Mouse (Mus musculus): ENCODE results near the gene Myod1. TPM values are rescaled to one million over a fixed set of nuclear protein-coding genes. Genes with fewer than 3 reads are reported as not detected.
A peak's percentile ranks its signal among the peaks of the same experiment; 100 is the strongest.

Myod1 gene
- polyA plus RNA-seq, 1 experiment from 2014 or later: 0.33 TPM

DNA sequence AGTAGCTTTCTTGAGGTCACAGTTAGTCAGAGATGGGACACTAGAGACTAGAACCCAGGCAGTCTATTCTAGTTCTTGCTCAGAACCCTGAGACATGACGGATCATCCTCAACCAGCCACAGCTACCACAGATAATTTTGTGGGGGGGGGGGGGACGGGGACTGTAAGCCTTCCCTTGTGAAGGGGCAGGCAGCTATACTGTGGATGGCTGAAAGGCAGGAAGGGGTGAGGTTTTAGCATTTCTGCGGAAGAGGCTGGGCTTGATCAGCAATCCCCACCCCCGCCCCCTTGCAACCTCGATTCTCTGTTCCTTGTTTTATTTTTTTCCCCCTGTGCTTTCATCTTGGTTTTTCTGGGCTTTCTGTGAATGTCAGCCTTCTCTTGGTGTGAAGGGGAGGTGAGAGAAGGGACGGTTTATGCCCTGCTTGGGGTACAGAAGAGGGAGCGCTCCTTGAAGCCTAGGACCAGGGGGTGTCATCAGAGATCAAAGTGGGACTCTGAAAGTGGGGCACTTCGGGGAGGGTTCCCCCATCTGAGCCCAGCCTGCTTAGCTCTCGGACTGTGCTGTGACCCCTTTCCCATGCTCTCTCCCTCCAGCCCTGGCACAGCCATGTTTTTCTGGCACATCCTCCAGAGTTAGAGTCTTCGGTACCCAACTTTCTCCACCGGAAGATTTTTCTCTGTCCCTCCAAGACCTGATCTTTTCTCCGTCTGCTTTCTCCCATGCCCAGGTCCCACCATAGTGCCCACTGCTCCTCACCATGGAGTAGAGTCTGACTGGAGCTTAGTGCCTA lies 17.6 kb downstream of the Myod1 start:
- H3K36me3 ChIP-seq (replicated peaks): no peaks in the 10 kb centered on the region
- H3K27me3 ChIP-seq: peaks cover 67% of the 10 kb centered on the region
- no peaks in the 10 kb centered on the region for H3K9me3 ChIP-seq
- no peak overlapping the region for H3K4me3 ChIP-seq (replicated peaks)
- H3K9ac ChIP-seq: no peak overlapping the region
- H3K27ac ChIP-seq: no peak overlapping the region
- no peak for ATAC-seq (ENCODE audit: low FRiP score)
- H3K4me1 ChIP-seq: peaks cover 12% of the 10 kb centered on the region
- 54% methylated on average over 12 of the region's 12 CpGs for WGBS
- H3K4me2 ChIP-seq: no peak overlapping the region

DNA sequence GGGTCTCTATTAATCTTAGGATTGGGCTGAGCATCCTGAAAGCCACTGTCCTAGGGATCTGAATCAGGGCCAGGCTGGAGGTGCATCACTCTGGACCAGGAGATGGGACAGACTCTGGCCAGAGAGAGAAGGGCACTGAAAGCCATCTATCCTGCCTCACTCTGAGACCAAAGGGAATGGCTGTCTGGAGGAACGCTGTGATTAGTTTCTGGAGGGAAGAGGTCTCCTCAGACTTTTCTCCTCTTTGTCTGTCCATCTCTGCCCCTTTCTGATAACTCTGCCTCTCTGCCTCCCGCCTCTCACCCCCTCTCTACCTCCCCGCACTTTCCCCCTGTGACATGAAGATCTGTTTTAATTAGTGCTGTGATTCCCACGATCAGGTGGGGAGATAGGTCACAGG lies 18.7 kb downstream of the Myod1 start:
- 76% methylated on average over 4 of the region's 4 CpGs for WGBS
- H3K4me1 ChIP-seq: peaks cover 18% of the 10 kb centered on the region
- no peak overlapping the region for H3K9ac ChIP-seq
- H3K27me3 ChIP-seq: peaks cover 78% of the 10 kb centered on the region
- no peak overlapping the region for H3K27ac ChIP-seq
- H3K36me3 ChIP-seq (replicated peaks): no peaks in the 10 kb centered on the region
- ATAC-seq (ENCODE audit: low FRiP score): no peak
- H3K9me3 ChIP-seq: no peaks in the 10 kb centered on the region
- no peak overlapping the region for H3K4me2 ChIP-seq
- H3K4me3 ChIP-seq (replicated peaks): no peak overlapping the region

DNA sequence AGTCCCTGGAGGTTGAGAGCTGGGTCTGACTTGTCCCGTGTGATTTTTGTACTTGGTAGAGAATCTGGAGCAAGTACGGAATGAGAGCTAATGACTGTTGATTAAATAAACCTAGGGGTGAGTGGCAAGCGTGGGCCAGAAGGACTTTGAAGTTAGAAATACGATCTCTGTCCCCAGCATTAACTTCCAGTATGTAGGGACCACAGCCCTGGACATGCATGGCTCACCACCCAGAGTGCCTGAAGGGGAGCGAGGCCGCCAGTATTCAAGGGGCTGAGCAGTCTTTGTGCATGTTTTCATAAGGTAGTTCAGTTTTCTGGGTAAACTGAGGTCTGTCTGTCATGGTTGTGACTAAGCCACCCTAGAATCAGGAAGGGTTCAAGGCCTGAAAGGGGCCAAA lies 19.3 kb downstream of the Myod1 start:
- no peak for ATAC-seq (ENCODE audit: low FRiP score)
- H3K4me2 ChIP-seq: peak overlapping the region; percentile 79; the same call in 1 of the 2 replicates
- H3K27ac ChIP-seq: no peak overlapping the region
- no peaks in the 10 kb centered on the region for H3K9me3 ChIP-seq
- no peaks in the 10 kb centered on the region for H3K36me3 ChIP-seq (replicated peaks)
- 52% methylated on average over 6 of the region's 6 CpGs for WGBS
- peaks cover 24% of the 10 kb centered on the region for H3K4me1 ChIP-seq
- peak overlapping the region; percentile 66; the same call in 1 of the 2 replicates for H3K4me3 ChIP-seq (replicated peaks)
- peak overlapping the region; percentile 73; the same call in 1 of the 2 replicates for H3K9ac ChIP-seq
- H3K27me3 ChIP-seq: peaks cover 84% of the 10 kb centered on the region

DNA sequence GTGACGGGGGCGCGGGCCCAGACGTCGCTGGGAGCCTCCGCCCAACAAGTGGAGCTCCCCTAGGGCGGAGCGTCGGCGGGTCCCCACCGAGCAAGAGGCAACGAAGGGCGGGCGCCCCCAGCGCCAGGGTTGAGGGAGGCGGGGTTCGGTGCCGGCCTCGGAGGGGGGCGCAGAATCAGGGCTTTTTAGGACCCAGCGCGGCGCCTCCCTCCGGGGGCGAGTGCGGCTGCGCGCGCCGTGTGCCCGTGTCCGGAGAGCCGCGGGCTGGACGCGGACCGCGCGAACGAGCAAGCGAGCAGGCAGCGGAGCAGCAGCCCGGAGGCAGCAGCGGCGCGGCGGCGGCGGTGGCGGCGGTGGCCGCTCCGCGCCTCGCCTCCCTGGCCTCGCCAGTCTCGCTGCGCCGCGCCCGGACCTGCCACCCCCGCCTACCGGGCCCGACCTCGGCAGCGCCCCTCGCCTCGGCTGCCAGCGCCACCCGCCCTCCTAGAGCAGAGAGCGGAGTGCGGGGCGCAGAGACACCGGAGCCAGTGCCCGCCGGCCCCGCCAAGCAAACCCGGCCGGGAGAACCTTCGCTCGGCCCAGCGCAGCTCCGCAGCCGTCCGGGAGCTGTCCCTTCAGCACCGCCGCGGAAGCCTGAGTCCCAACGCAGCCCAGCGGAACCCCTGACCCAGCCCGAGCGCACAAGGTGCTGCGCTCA lies 20.1 kb downstream of the Myod1 start, which contains the start of gene Kcnc1:
Gene Kcnc1, plus strand, starts transcription at position 267 of the 697 bp plus-strand sequence.
- H3K9ac ChIP-seq: peak within 1 kb of the TSS; percentile 73
- H3K36me3 ChIP-seq (replicated peaks): no peaks in the 10 kb centered on the region
- H3K27ac ChIP-seq: peak within 1 kb of the TSS; percentile 61; the same call in 1 of the 2 replicates
- WGBS: under 1% methylated on average over 62 of the region's 93 CpGs
- peak within 1 kb of the TSS; percentile 79 for H3K4me2 ChIP-seq
- H3K4me1 ChIP-seq: peaks cover 25% of the 10 kb centered on the region
- peaks cover 86% of the 10 kb centered on the region for H3K27me3 ChIP-seq
- peak; percentile 72 for ATAC-seq (ENCODE audit: low FRiP score)
- peak within 1 kb of the TSS; percentile 66 for H3K4me3 ChIP-seq (replicated peaks)
- H3K9me3 ChIP-seq: no peaks in the 10 kb centered on the region

DNA sequence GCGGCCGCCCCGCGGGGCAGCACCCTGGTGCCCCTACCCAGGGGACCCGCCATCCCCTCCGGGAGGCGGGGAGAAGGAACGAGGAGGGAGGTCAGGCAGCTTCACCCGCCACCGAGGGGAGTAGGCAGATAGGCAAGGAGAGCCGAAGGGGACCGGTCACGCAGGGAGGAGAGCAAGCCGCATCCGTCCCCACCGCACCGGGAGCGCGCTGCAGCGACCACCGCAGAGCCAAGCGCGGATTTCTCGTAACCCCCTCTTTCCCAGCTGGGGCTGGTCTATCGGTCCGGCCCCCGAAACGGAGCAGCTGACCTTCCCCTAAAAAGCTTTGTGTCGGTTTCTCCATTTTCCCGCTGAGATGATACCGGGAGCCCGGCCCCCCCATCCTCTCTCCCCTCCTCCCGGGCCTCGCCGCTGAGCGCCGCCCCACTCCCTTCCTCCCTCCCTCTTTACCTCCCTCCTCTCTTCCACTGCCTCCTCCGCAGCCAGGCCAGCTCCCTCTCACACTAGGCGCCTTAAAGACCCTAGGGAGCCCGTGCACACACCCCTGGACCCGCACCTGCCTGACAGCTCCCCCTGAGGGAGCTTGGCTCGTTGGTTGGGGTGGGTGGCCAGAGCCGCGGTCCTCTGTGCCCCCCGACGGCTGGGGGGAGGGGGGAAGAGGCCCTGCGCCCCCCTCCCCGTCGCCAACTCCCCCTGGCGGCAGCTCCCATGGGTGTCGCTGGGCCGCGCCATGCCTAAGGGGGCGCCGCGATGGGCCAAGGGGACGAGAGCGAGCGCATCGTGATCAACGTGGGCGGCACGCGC lies 20.9 kb downstream of the Myod1 start:
- WGBS: 1% methylated on average over 53 of the region's 64 CpGs
- H3K9me3 ChIP-seq: no peaks in the 10 kb centered on the region
- H3K36me3 ChIP-seq (replicated peaks): no peaks in the 10 kb centered on the region
- peak; percentile 64 for ATAC-seq (ENCODE audit: low FRiP score)
- H3K27ac ChIP-seq: peak overlapping the region; percentile 61; the same call in 1 of the 2 replicates
- peaks cover 86% of the 10 kb centered on the region for H3K27me3 ChIP-seq
- H3K9ac ChIP-seq: peak overlapping the region; percentile 73
- H3K4me3 ChIP-seq (replicated peaks): peak overlapping the region; percentile 66
- peaks cover 25% of the 10 kb centered on the region for H3K4me1 ChIP-seq
- H3K4me2 ChIP-seq: peak overlapping the region; percentile 79

DNA sequence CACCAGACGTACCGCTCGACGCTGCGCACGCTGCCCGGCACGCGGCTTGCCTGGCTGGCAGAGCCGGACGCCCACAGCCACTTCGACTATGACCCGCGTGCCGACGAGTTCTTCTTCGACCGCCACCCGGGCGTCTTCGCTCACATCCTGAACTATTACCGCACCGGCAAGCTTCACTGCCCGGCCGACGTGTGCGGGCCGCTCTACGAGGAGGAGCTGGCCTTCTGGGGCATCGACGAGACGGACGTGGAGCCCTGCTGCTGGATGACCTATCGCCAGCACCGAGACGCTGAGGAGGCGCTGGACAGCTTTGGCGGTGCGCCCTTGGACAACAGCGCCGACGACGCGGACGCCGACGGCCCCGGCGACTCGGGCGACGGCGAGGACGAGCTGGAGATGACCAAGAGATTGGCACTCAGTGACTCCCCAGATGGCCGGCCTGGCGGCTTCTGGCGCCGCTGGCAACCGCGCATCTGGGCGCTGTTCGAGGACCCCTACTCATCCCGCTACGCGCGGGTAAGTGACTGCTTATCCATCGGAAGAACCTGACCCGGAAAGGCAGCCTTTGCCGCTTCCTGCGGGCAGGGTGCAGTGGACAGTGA lies 21.6 kb downstream of the Myod1 start:
- Histone ChIP-seq H3K9ac (peak overlapping the region; percentile 45), H3K27me3 (peaks cover 86% of the 10 kb centered on the region), H3K27ac (no peak overlapping the region), H3K36me3 (replicated peaks) (no peaks in the 10 kb centered on the region), H3K4me3 (replicated peaks) (peak overlapping the region; percentile 66), H3K9me3 (no peaks in the 10 kb centered on the region), H3K4me1 (peaks cover 25% of the 10 kb centered on the region), H3K4me2 (peak overlapping the region; percentile 79)
- no peak for ATAC-seq (ENCODE audit: low FRiP score)
- WGBS: 10% methylated on average over 70 of the region's 70 CpGs

DNA sequence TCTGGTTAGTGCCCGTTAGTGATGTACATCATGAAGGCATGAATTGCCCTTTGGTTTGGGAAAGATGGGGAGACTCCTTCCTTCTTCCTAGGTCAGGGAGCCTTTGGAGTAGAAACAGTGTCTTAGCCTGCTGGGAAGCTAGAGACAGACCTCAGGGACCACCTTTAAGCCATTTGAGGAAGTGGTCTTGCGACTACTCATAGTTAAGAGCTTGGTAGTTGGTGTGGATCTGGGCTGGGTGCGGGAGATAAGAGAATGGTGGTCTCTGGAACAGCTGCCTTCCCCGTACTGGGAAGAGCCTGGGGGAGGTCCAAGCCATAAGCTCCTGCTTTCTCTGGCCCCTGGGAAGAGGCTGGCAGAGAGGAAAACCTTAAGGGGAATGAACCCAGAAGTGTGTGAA lies 22.3 kb downstream of the Myod1 start:
- Histone ChIP-seq H3K4me3 (replicated peaks) (peak overlapping the region; percentile 66), H3K9ac (no peak overlapping the region)
- no peak for ATAC-seq (ENCODE audit: low FRiP score)

DNA sequence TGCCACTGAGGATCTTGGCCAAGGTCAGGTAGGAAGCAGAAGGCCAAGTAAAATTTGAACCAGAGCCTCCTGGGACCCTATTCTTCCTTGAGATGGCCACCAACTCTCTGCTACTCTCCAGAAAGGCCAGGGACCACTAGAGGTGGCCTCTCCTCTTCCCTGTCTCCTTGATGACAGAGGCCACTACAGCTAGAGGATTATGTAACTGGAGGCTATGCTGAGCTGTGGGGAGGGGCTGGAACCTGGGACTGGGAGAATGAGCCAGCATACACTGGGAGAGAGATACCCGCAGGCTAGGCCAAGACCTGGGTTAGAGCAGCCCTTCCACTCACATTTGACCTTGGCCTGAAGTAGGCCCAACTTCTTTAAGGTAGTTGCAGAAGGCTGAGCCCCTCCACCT lies 23.4 kb downstream of the Myod1 start:
- no peak for ATAC-seq (ENCODE audit: low FRiP score)
- Histone ChIP-seq H3K4me2 (peak overlapping the region; percentile 79; the same call in 1 of the 2 replicates), H3K9me3 (no peaks in the 10 kb centered on the region), H3K4me1 (peaks cover 28% of the 10 kb centered on the region), H3K4me3 (replicated peaks) (no peak overlapping the region), H3K27me3 (peaks cover 71% of the 10 kb centered on the region), H3K27ac (no peak overlapping the region), H3K36me3 (replicated peaks) (no peaks in the 10 kb centered on the region), H3K9ac (no peak overlapping the region)
- 100% methylated on average over 1 of the region's 1 CpGs for WGBS

More for the DNA sequence above, 22.3 kb downstream of the Myod1 start:
- 73% methylated on average over 4 of the region's 4 CpGs for WGBS
- Histone ChIP-seq H3K27ac (no peak overlapping the region), H3K36me3 (replicated peaks) (no peaks in the 10 kb centered on the region), H3K4me1 (peaks cover 25% of the 10 kb centered on the region), H3K27me3 (peaks cover 81% of the 10 kb centered on the region), H3K9me3 (no peaks in the 10 kb centered on the region), H3K4me2 (peak overlapping the region; percentile 79)

DNA sequence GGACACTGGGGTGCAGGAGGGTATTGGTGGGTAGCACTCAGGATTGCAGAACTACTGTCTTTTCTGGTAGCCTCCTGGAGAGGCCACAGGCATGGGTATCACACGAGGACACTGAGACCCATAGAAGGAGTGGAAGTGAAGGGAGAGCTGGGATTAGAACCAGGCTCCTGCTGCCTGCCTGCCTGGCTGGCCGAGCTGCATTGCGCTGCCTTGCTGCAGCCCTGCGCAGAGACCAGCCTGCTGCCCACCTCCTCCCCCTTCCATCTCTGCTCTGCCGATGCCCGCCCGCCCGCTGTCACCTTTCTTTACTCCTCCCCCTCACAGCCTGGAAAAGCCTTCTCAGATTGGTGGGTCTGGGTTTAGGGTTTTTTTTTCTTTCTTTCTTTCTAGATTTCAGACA lies 24.1 kb downstream of the Myod1 start:
- Histone ChIP-seq H3K9ac (no peak overlapping the region), H3K27ac (no peak overlapping the region), H3K27me3 (peaks cover 64% of the 10 kb centered on the region), H3K4me1 (peaks cover 28% of the 10 kb centered on the region), H3K9me3 (no peaks in the 10 kb centered on the region), H3K36me3 (replicated peaks) (no peaks in the 10 kb centered on the region), H3K4me3 (replicated peaks) (peak overlapping the region; percentile 15), H3K4me2 (peak overlapping the region; percentile 79)
- no peak for ATAC-seq (ENCODE audit: low FRiP score)
- 49% methylated on average over 8 of the region's 8 CpGs for WGBS

DNA sequence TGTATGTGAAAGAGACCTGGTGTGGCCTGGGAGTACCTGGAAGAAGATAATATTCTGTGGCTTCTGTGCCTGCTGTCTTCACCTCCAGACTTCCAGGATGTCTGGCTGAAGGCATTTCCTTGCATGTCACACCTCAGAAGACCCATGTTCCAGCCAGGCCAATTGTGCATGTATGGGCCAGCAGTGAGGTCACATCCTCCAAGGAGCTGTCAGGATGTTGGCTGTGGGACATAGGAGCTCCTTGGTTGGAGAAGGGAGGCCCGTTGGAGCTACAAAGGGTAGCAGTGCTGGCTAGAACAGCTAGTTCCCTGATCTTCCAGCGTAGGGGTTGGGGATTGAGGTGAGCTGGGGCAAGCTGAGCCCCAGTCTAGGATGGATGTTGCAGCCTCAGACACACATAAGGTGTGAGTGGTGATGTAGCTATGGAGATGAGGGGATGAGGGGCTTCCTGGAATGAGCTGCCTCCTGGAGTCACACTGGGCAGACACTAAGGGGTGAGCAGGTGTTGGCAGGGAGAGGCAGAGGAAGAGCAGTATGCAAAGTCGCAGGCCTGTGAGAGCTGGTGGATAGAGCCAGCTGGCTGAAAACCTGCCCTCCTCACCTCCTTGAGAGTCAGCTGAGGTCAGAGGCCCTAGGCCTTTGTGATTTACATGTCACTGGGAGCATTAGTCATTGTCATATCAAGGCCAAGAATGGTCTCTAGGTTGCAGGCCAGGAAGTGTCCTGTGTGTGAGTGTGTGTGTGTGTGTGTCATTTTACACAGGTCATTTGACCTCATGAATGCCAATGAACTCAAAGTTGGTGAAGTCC lies 25.3 kb downstream of the Myod1 start:
- Histone ChIP-seq H3K9ac (no peak overlapping the region), H3K27ac (no peak overlapping the region), H3K4me2 (no peak overlapping the region), H3K4me1 (peaks cover 28% of the 10 kb centered on the region), H3K4me3 (replicated peaks) (no peak overlapping the region), H3K27me3 (peaks cover 52% of the 10 kb centered on the region), H3K9me3 (no peaks in the 10 kb centered on the region), H3K36me3 (replicated peaks) (no peaks in the 10 kb centered on the region)
- 81% methylated on average over 3 of the region's 3 CpGs for WGBS
- no peak for ATAC-seq (ENCODE audit: low FRiP score)
